Mouse (Mus musculus) embryonic fibroblast, embryonic 13.5 days (primary cell): ENCODE data around the gene 4930404H24Rik.

Source experiments
- CTCF ChIP-seq: IDR thresholded peaks from 2 replicates; pipeline ENCODE4 v1.5.1; 2011; ENCODE audit warnings: mild to moderate bottlenecking, control low read depth, low read length, moderate library complexity, borderline replicate concordance; ENCODE audit not compliant: insufficient read depth
- POLR2A ChIP-seq: IDR thresholded peaks from 2 replicates; pipeline ENCODE4 v1.6.1; 2011; ENCODE audit warnings: low read depth, mild to moderate bottlenecking, control low read depth, low read length, moderate library complexity

GRCm38 (mm10) chr2:153528571-153529364 is 36.2 kb downstream of the 4930404H24Rik start:
- TF ChIP-seq CTCF (no peak), POLR2A (no peak)
